Mouse (Mus musculus): ENCODE measurements around the gene Mecom.

DNA sequence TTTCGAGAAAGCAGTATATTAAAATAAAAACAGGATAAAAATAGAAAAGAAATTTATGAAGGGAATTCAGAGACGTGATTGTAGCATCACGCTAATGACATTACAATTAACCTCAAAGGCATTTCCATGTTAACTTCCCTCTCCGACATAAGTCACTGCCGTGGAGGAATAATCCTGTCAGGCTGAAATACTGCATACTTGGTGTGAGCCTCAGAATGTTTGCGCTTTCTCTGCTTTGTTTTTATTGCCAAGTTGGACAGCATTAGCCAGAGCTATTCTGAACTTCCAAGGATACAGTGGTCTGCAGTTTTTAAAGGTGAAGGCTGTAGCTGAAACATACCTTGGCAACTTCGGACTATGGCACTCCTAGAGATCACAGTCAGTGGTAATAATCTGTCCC, 455.3 kb downstream of the Mecom start:
- no peak for TF ChIP-seq POU5F1 (IDR thresholded peaks at IDR 0.05; ENCODE audit: borderline replicate concordance, low read length)
- no peak for TF ChIP-seq CTCF (conservative IDR thresholded peaks at IDR 0.05; ENCODE audit: low read length)
- no peak for TF ChIP-seq NANOG (IDR thresholded peaks at IDR 0.05; ENCODE audit: borderline replicate concordance, low read length)

Data from E14TG2a.4 (cell line).